Mouse (Mus musculus): ENCODE results near the gene B3galt1.

DNA sequence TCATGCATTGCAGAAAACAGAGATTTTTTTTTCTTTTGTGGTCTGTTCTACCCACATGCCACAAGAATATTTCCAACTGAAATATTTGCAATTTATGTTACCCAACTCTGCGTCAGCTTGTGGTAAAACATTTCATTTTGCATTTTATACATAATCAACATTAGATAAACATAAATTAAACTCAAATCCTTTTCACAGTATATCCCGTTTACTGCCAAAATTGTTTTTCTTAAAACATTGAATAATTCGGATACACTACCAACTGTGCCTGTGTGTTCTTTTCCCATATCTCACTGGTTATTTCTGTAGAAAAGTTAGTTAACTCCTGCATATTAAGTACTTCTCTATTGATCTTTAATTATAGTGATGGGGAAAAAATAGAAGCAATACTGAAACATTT lies 285.1 kb downstream of the B3galt1 start:
- TF ChIP-seq CEBPB (IDR thresholded peaks at IDR 0.05; ENCODE audit: insufficient read depth, poor library complexity, severe bottlenecking): no peak
- TF ChIP-seq REST (IDR thresholded peaks at IDR 0.05; ENCODE audit: insufficient read depth, insufficient read length): no peak
- TF ChIP-seq MAX (IDR thresholded peaks at IDR 0.05; ENCODE audit: low read depth): no peak
- TF ChIP-seq POLR2A (IDR thresholded peaks at IDR 0.05; ENCODE audit: insufficient read length, low read depth): no peak
- no peak for TF ChIP-seq E2F4 (IDR thresholded peaks at IDR 0.05; ENCODE audit: insufficient read depth)
- TF ChIP-seq TCF12 (IDR thresholded peaks at IDR 0.05; ENCODE audit: insufficient read depth, poor library complexity, severe bottlenecking): no peak
- no peak for TF ChIP-seq MYOD1 (IDR thresholded peaks at IDR 0.05; ENCODE audit: control insufficient read depth in 1 of 3, insufficient read length in 2 of 3, low read depth in 2 of 3)
- no peak for TF ChIP-seq MYOG (IDR thresholded peaks at IDR 0.05; ENCODE audit: control insufficient read depth in 1 of 3, insufficient read depth in 1 of 3, insufficient read length in 2 of 3, low read depth in 2 of 3)
- no peak for TF ChIP-seq POLR2AphosphoS2 (IDR thresholded peaks at IDR 0.05; ENCODE audit: insufficient read length, low read depth)
- no peak for TF ChIP-seq USF1 (IDR thresholded peaks at IDR 0.05; ENCODE audit: low read depth)
- no peak for TF ChIP-seq TCF3 (IDR thresholded peaks at IDR 0.05; ENCODE audit: insufficient read length, low read depth)
- no peak for TF ChIP-seq SRF (IDR thresholded peaks at IDR 0.05; ENCODE audit: control insufficient read depth, insufficient read length, low read depth)
